Mouse (Mus musculus) lung, adult 2 months (tissue): ENCODE data around the gene Map4k2.

ENCODE experiments used
- CTCF ChIP-seq: fragments of 200-500 bp; IDR thresholded peaks from 2 replicates; pipeline ENCODE4 v1.5.1; 2011; ENCODE audit warnings: mild to moderate bottlenecking, low read length, control low read depth; ENCODE audit not compliant: insufficient read depth
- POLR2A ChIP-seq: fragments of 200-500 bp; IDR thresholded peaks from 2 replicates; pipeline ENCODE4 v1.6.1; 2011; ENCODE audit warnings: low read depth, mild to moderate bottlenecking, control low read depth, low read length, borderline replicate concordance; ENCODE audit errors: extremely low read depth

DNA sequence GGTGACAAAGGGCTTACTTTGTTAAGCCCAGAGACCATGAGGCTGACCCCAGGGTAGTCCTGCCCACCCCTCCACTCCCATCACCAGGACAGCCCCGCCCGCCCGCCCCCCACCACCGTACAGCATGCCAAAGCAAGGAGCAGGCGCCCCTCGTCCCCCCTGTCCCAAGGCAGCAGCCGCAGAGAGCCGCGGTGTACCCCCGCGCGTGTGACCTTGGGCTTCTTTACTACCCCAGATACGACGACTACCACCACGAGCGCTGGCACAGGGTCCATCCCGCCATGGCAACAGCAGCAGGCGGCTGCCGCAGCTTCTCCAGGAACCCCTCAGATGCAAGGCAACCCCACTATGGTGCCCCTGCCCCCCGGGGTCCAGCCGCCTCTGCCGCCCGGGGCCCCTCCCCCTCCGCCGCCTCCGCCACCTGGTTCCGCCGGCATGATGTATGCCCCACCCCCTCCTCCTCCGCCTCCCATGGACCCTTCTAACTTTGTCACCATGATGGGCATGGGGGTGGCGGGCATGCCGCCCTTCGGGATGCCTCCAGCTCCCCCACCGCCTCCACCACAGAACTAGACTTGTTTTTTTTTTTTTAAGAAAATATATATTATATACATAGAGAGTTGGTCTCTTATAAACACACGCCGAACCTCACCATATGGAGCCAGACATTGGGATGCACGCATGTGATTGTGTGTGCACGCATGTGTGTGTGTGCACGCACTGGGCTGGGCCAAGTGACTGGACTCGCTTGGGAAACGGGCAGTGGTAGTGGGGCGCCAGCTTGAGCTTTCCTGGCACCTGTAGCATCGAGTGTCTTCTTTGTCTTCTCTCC, 34.7 kb downstream of the Map4k2 start:
- no peak for TF ChIP-seq POLR2A
- no peak for TF ChIP-seq CTCF
